Mouse (Mus musculus) lung, postnatal 0 days (tissue): ENCODE results near the gene Apoe.

Experiments used
- CTCF ChIP-seq: IDR thresholded peaks from 2 replicates; pipeline ENCODE4 v1.5.1; 2016; ENCODE audit warnings: antibody characterized with exemption, mild to moderate bottlenecking
- EP300 ChIP-seq: IDR thresholded peaks from 2 replicates; pipeline ENCODE4 v1.6.1; 2016; ENCODE audit warnings: antibody characterized with exemption, mild to moderate bottlenecking, control low read depth

- TF ChIP-seq CTCF, result no peak
- no peak for TF ChIP-seq EP300
Measured at GRCm38 (mm10) chr7:19676662-19677061, 22.3 kb downstream of the Apoe start.
